Mouse (Mus musculus) hindbrain, embryonic 13.5 days (tissue): Measurements from ENCODE around the gene Gfod1. TPM values are rescaled to one million over a fixed set of nuclear protein-coding genes. Genes with fewer than 3 reads are reported as not detected.

Experiments used
- ATAC-seq: fragments of 200-750 bp; cut with Nextera tagmentation; 2 replicates; pipeline ENCODE4 v1.8.0; 2017; ENCODE audit warnings: moderate TSS enrichment; ENCODE audit not compliant: low FRiP score
- H3K27ac ChIP-seq: fragments of 300-500 bp; sonication (generic); 2 replicates; pipeline ENCODE4 v1.5.1; 2015; ENCODE audit warnings: inconsistent platforms, mild to moderate bottlenecking, moderate library complexity
- H3K27me3 ChIP-seq: fragments of 300-500 bp; sonication (generic); 2 replicates; pipeline ENCODE4 v1.6.1; 2015; ENCODE audit warnings: mild to moderate bottlenecking, inconsistent platforms
- H3K36me3 ChIP-seq: fragments of 300-500 bp; sonication (generic); 2 replicates; pipeline ENCODE4 v1.6.1; 2015; ENCODE audit warnings: mild to moderate bottlenecking, inconsistent platforms
- H3K4me1 ChIP-seq: fragments of 300-500 bp; sonication (generic); replicated peaks from 2 replicates; pipeline ENCODE4 v1.6.1; 2015; ENCODE audit warnings: inconsistent platforms
- H3K4me2 ChIP-seq: fragments of 300-500 bp; sonication (generic); 2 replicates; pipeline ENCODE4 v1.6.1; 2015; ENCODE audit warnings: inconsistent platforms, mild to moderate bottlenecking, moderate library complexity
- H3K4me3 ChIP-seq: fragments of 300-500 bp; sonication (generic); 2 replicates; pipeline ENCODE4 v1.5.1; 2015; ENCODE audit warnings: mild to moderate bottlenecking, inconsistent platforms
- H3K9ac ChIP-seq: fragments of 300-500 bp; sonication (generic); 2 replicates; pipeline ENCODE4 v1.6.1; 2015; ENCODE audit warnings: mild to moderate bottlenecking, inconsistent platforms
- H3K9me3 ChIP-seq: fragments of 300-500 bp; sonication (generic); 2 replicates; pipeline ENCODE4 v1.6.1; 2016; ENCODE audit warnings: inconsistent platforms
- WGBS: fragments of 180-500 bp; shearing (Covaris S2); methylation state at CpG from one replicate; pipeline ENCODE4 v1.1.7; 2015; 5-methylcytosine and 5-hydroxymethylcytosine counted together
- polyA plus RNA-seq: library from polyadenylated mRNA; unstranded; fragments of >200 nt; fragmentation: Nextera tagmentation; extraction: Ambion mirVana; gene quantifications from 2 replicates; pipeline ENCODE4 v1.2.1, GENCODE M21; 2015

Gene Gfod1
- polyA plus RNA-seq, 1 experiment from 2014 or later = 2.2 TPM

GRCm38 (mm10) chr13:43296140-43296805 is 7.7 kb downstream of the Gfod1 start:
- ATAC-seq = no peak
- H3K27me3 ChIP-seq = peaks cover 22% of the 10 kb centered on the region
- no peak overlapping the region for H3K9ac ChIP-seq
- WGBS = 73% methylated on average over 7 of the region's 7 CpGs
- 0 out of 2 replicates have a peak, but pooled peaks cover 3% of the 10 kb centered on the region for H3K9me3 ChIP-seq
- H3K27ac ChIP-seq = no peak overlapping the region
- H3K36me3 ChIP-seq = peaks cover 7% of the 10 kb centered on the region; the same call in 1 of the 2 replicates
- H3K4me3 ChIP-seq = no peak overlapping the region
- peaks cover 33% of the 10 kb centered on the region for H3K4me1 ChIP-seq
- no peak overlapping the region for H3K4me2 ChIP-seq

- Histone ChIP-seq H3K4me3 (no peak overlapping the region), H3K27ac (no peak overlapping the region), H3K27me3 (peaks cover 16% of the 10 kb centered on the region), H3K4me1 (peaks cover 27% of the 10 kb centered on the region), H3K9me3 (0 out of 2 replicates have a peak, but pooled peaks cover 3% of the 10 kb centered on the region), H3K4me2 (no peak overlapping the region), H3K9ac (no peak overlapping the region), H3K36me3 (peaks cover 7% of the 10 kb centered on the region; the same call in 1 of the 2 replicates)
- 90% methylated on average over 7 of the region's 7 CpGs for WGBS
- ATAC-seq = no peak
Measured at GRCm38 (mm10) chr13:43295684-43296083, 8.3 kb downstream of the Gfod1 start.

GRCm38 (mm10) chr13:43294957-43295590 is 8.9 kb downstream of the Gfod1 start:
- WGBS = 68% methylated on average over 7 of the region's 7 CpGs
- Histone ChIP-seq H3K27ac (no peak overlapping the region), H3K4me3 (no peak overlapping the region), H3K27me3 (peaks cover 10% of the 10 kb centered on the region), H3K9me3 (0 out of 2 replicates have a peak, but pooled peaks cover 6% of the 10 kb centered on the region), H3K36me3 (peaks cover 7% of the 10 kb centered on the region; the same call in 1 of the 2 replicates), H3K9ac (no peak overlapping the region), H3K4me2 (no peak overlapping the region), H3K4me1 (peaks cover 21% of the 10 kb centered on the region)
- no peak for ATAC-seq

- peaks cover 7% of the 10 kb centered on the region; the same call in 1 of the 2 replicates for H3K36me3 ChIP-seq
- H3K4me1 ChIP-seq = peaks cover 27% of the 10 kb centered on the region
- 89% methylated on average over 4 of the region's 4 CpGs for WGBS
- H3K27me3 ChIP-seq = 0 out of 2 replicates have a peak, but pooled peaks cover 4% of the 10 kb centered on the region
- no peak for ATAC-seq
- H3K9me3 ChIP-seq = 0 out of 2 replicates have a peak, but pooled peaks cover 6% of the 10 kb centered on the region
- H3K27ac ChIP-seq = no peak overlapping the region
- H3K4me3 ChIP-seq = no peak overlapping the region
- H3K9ac ChIP-seq = no peak overlapping the region
- H3K4me2 ChIP-seq = no peak overlapping the region
Measured at GRCm38 (mm10) chr13:43292892-43293291, 11.1 kb downstream of the Gfod1 start.

GRCm38 (mm10) chr13:43289076-43289475 is 14.9 kb downstream of the Gfod1 start:
- peaks cover 29% of the 10 kb centered on the region for H3K4me1 ChIP-seq
- peaks cover 7% of the 10 kb centered on the region; the same call in 1 of the 2 replicates for H3K36me3 ChIP-seq
- 43% methylated on average over 6 of the region's 6 CpGs for WGBS
- no peak overlapping the region; the same call in 1 of the 2 replicates for H3K4me2 ChIP-seq
- H3K27ac ChIP-seq = peak overlapping the region; percentile 79
- 0 out of 2 replicates have a peak overlapping the region, but pooled peaks have one; percentile 14 for H3K9ac ChIP-seq
- peak; percentile 62 for ATAC-seq
- 0 out of 2 replicates have a peak, but pooled peaks cover 6% of the 10 kb centered on the region for H3K9me3 ChIP-seq
- H3K4me3 ChIP-seq = no peak overlapping the region
- no peaks in the 10 kb centered on the region for H3K27me3 ChIP-seq

- ATAC-seq = no peak
- WGBS = 58% methylated on average over 4 of the region's 4 CpGs
- 0 out of 2 replicates have a peak overlapping the region, but pooled peaks have one; percentile 55 for H3K27ac ChIP-seq
Measured at GRCm38 (mm10) chr13:43288444-43288843, 15.5 kb downstream of the Gfod1 start.

GRCm38 (mm10) chr13:43288026-43288425 is 15.9 kb downstream of the Gfod1 start:
- Histone ChIP-seq H3K4me2 (no peak overlapping the region), H3K9ac (no peak overlapping the region), H3K4me3 (no peak overlapping the region), H3K36me3 (no peaks in the 10 kb centered on the region), H3K27me3 (no peaks in the 10 kb centered on the region), H3K9me3 (0 out of 2 replicates have a peak, but pooled peaks cover 3% of the 10 kb centered on the region), H3K27ac (0 out of 2 replicates have a peak overlapping the region, but pooled peaks have one; percentile 55), H3K4me1 (peaks cover 29% of the 10 kb centered on the region)
- 47% methylated on average over 5 of the region's 5 CpGs for WGBS
- ATAC-seq = no peak

More at GRCm38 (mm10) chr13:43288444-43288843, 15.5 kb downstream of the Gfod1 start:
- Histone ChIP-seq H3K36me3 (peaks cover under 1% of the 10 kb centered on the region; the same call in 1 of the 2 replicates), H3K9me3 (0 out of 2 replicates have a peak, but pooled peaks cover 3% of the 10 kb centered on the region), H3K4me2 (no peak overlapping the region), H3K27me3 (no peaks in the 10 kb centered on the region), H3K9ac (no peak overlapping the region), H3K4me3 (no peak overlapping the region), H3K4me1 (peaks cover 29% of the 10 kb centered on the region)

GRCm38 (mm10) chr13:43286836-43287235 is 17.1 kb downstream of the Gfod1 start:
- Histone ChIP-seq H3K4me1 (peaks cover 29% of the 10 kb centered on the region), H3K27me3 (no peaks in the 10 kb centered on the region), H3K4me2 (no peak overlapping the region), H3K4me3 (no peak overlapping the region), H3K36me3 (no peaks in the 10 kb centered on the region), H3K27ac (no peak overlapping the region), H3K9me3 (0 out of 2 replicates have a peak, but pooled peaks cover 3% of the 10 kb centered on the region), H3K9ac (no peak overlapping the region)
- ATAC-seq = no peak
- WGBS = 83% methylated on average over 7 of the region's 7 CpGs

- H3K36me3 ChIP-seq = no peaks in the 10 kb centered on the region
- no peak for ATAC-seq
- H3K9me3 ChIP-seq = no peaks in the 10 kb centered on the region
- no peak overlapping the region for H3K4me3 ChIP-seq
- no peak overlapping the region for H3K4me2 ChIP-seq
- no peak overlapping the region for H3K9ac ChIP-seq
- 70% methylated on average over 4 of the region's 4 CpGs for WGBS
- no peak overlapping the region for H3K27ac ChIP-seq
- no peaks in the 10 kb centered on the region for H3K27me3 ChIP-seq
- H3K4me1 ChIP-seq = peaks cover 29% of the 10 kb centered on the region
Measured at GRCm38 (mm10) chr13:43284711-43285151, 19.2 kb downstream of the Gfod1 start.

GRCm38 (mm10) chr13:43273906-43274305 is 30.1 kb downstream of the Gfod1 start:
- 75% methylated on average over 14 of the region's 14 CpGs for WGBS
- Histone ChIP-seq H3K4me1 (peaks cover 19% of the 10 kb centered on the region), H3K27me3 (no peaks in the 10 kb centered on the region), H3K4me3 (no peak overlapping the region), H3K9me3 (no peaks in the 10 kb centered on the region), H3K27ac (no peak overlapping the region), H3K9ac (no peak overlapping the region), H3K4me2 (no peak overlapping the region), H3K36me3 (no peaks in the 10 kb centered on the region)
- no peak for ATAC-seq

GRCm38 (mm10) chr13:43272303-43273135 is 31.5 kb downstream of the Gfod1 start:
- ATAC-seq = no peak

More at GRCm38 (mm10) chr13:43272303-43273135, 31.5 kb downstream of the Gfod1 start:
- no peaks in the 10 kb centered on the region for H3K36me3 ChIP-seq
- WGBS = 84% methylated on average over 13 of the region's 13 CpGs
- H3K9me3 ChIP-seq = no peaks in the 10 kb centered on the region
- H3K4me3 ChIP-seq = no peak overlapping the region
- H3K4me2 ChIP-seq = no peak overlapping the region
- H3K27me3 ChIP-seq = no peaks in the 10 kb centered on the region
- peaks cover 22% of the 10 kb centered on the region for H3K4me1 ChIP-seq
- no peak overlapping the region for H3K27ac ChIP-seq
- H3K9ac ChIP-seq = no peak overlapping the region
